Mouse (Mus musculus): ENCODE measurements around the gene Dnajb4.

The Dnajb4 gene

DNA sequence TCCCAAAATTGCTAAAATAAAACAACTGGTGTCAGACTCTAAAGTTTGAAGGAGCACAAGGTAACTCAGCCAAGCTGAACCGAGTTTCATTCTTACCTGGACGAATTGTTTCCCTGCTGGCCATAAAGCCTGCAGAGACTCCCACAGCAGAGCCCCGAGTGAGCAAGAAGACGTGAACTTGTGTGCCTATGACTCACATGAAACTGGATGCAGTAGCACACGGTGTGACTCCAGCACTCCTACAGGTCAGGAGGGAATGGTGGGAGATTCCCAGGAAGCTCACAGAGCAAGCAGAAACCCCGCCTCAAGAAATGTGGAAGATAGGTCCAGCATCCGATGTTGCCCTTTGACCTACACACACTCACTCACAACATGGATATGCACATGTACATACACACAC, 38.2 kb downstream of the Dnajb4 start:
- CTCF ChIA-PET: no interaction called here

DNA sequence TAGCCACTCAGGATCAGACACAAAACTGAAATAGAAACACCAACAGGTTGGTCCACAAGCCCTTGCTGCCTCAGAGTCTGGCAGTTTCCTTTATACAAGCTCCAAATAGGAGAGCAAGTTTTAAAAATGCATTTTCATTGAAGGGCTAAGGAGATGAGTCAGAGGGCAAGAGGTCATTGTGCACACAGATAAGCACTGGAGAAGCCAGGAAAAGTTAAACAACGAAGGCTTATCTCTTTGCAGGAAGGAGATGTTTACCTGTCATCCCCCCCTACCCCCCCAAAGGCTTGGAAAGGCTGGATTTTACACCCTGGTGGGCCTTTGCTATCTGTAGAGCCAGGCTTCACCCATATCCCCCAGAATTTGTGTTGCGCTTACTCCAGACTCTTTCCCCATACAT, 38.9 kb downstream of the Dnajb4 start:
- CTCF ChIA-PET: no interaction called here

DNA sequence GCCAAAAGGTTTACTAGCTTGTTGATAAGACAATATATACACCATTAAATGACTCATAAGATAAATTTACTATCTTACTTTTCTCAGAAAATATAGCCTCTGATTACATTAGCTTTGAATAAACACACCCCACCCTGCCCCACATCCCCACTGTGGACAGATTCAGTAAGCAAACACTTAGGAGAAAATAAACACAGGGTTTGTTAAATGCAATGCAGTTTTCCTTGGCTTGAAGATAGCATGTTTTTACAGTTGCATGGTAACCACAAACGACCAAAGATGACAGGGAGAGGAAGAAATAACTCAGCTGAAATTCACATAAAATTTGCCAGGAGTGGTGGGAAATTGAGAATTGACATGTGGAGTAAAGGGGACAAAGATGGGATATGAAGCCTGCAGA, 39.7 kb downstream of the Dnajb4 start:
- CTCF ChIA-PET: no interaction called here

DNA sequence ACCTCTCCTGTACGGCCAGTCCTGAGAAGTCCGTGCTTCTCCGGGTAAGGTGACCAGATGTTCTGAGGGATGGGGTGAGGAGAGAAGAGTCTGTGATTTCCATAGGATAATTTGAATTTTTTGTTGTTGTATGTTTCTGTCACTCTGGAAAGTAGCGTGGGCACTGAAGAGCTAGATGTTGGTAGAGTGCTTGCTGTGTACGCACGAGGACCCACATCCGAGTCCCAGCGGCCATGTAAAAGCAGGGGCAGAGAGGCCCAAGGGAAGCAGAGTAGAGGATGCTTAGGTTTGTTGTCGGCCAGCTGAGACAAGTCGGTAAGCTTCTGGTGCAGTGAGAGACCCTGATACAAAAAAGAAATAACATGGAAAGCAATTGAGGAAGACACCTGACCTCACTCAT, 42.1 kb downstream of the Dnajb4 start:
- CTCF ChIA-PET: no interaction called here

DNA sequence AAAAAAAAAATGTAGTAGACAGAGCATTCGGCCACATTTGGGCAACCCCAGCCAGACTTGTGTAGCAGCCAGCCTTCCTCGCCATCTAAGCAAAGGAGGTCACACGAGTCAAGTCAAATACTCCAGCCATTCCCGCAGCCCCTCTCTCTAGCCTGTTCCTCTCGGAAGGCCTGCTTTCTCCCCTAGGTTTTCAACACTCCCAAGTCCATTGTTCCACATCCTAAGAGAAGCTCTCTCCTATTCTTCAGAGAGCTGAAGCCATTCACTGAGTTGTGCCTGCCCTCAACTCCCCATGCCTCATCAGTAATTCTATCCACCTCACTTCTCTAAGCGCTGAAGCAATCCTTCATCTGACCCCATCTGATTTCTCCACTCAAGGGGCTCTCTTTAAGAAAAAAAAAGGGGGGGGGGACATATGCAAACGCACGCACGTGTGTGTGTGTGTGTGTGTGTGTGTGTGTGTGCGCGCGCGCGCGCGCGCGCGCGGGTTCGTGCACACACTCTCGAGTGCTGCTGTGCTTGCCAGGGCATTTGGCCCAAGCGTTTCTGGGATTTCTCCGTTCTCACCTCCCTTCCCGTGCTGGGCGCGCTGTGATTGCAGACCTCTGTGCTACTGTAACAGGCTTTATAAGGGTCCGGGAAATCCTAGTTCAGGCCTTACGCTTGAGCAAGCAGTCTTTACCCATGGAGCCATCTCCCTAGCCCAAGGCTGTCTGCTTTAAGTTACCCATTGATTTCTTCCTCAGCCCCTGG, 43.2 kb downstream of the Dnajb4 start:
- CTCF ChIA-PET: no interaction called here

DNA sequence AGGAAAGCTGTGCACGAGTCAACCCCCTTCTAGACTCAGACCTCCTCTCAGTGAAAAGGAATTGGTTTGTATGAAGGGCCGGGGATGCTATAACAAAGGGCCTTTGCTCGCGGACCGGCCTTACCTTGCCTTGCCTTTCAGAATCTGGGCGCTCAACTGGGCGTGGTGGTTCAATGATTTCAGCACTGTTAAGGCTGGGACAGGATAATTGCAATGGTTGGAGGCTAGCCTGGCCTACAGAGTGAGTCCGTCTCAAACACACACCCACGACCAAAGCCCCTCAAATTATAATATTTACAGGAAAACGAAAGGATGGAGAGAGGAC, 44.0 kb downstream of the Dnajb4 start, which contains the start of gene Gipc2:
Gipc2 (minus strand) TSS at position 132 of the 325 bp plus-strand sequence.
- CTCF ChIA-PET: no interaction called here

DNA sequence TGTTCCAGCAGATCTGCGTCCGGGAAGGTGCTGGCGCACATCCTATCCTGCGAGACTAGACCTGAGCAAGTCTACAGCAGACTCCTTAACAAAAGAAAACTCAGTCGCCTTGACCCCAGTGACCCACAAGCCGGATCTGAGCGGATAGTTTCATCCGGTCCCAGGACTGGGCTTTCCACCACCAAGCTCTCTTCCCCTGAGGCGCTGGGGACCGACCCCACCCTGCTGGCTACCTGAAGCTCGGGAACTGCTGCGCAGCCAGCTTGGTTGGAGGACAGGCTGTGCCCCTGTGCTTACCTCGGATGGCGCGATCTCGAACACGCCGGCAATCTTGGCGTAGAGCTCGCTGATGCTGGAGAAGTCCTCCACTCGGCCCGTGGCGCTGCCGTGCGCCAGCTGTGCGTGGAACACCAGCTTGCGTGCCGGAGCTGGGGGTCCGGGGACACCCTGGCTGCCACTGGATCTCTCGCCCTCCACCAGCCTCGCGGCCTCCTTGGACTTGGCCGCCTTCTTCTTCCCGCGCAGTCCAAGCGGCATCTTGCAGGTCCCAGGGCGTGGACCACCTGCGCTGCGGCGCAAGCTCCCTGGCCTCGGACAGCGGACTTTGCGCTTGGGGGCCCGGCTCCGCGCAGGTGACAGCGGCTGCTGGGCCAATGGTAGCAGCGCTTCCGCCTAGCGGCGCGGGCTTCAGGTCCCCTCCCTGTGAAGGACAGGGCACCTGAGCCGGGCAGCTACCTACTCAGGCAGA, 44.6 kb downstream of the Dnajb4 start:
- CTCF ChIA-PET: no interaction called here

DNA sequence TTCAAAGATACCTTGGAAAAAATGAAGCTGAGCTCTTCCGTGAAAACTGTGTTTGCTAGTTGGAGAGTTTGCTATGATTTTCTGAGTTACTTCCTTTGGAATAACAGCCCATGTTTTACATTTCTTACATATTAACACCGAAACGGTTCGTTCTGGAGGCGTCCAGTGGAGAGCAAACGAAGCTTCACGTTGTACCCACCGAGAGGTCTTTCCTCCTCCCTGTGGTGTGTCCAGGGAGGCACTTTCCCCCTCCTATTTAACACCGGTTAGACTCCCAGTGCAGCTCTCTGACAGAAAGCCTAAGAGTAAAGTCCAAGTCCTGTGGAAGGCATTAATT, 45.1 kb downstream of the Dnajb4 start:
- CTCF ChIA-PET: no interaction called here

DNA sequence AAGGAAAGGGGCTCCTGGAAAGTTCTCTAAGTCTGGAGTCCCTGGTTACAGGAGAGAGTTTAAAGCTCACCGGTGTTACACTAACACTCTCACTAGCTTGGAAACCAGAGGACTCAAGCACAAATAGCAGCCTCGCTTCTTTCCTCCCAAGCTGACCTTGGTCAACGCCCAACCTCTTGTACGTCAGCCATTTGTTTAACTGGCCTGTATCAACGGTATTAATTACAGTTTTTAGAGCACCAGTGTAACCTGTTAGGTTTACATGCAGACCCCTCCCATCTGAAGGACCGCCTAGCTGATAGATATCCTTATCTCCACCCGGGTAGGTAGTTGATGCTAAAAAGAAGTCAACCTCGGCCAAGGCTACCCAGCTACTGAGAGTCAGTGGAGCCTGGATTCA, 46.8 kb downstream of the Dnajb4 start:
- CTCF ChIA-PET: no interaction called here

DNA sequence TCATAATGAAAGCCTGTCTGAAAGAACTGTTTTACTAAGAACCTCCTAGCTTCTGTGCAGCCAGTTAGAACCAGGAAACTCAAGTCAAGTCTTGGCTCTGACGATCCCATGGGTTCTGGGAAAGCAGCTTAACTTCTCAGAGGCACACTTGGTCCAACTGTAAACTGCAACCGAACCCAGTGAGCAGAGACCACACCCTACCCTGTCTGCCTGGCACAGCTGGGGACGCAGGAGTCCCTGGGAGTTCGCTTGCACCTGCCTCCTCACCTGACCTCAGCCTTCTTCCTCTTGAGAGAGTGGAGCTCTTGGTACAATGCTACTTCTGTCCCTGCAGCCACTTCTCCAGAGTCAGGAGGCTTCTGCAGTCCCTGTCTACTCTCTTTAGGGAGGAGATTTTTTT, 49.5 kb downstream of the Dnajb4 start:
- CTCF ChIA-PET: no interaction called here

DNA sequence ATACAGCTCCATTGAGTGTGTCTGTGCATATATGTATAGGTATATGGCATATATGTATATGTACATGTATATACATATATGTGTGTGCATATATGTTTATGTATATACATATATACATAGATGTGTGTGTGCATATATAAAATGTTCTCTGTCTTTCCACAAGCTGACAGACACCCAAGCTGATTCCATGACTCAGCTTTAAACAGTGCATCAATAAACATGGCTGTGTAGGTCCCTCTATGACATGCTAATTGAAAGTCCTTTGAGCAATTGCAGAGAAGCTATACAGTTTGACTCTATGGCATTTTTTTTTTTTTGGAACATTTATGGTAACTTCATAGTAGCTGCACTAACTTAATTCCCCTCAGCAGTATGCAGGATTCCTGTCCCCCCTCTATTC, 50.8 kb downstream of the Dnajb4 start:
- CTCF ChIA-PET: no interaction called here

DNA sequence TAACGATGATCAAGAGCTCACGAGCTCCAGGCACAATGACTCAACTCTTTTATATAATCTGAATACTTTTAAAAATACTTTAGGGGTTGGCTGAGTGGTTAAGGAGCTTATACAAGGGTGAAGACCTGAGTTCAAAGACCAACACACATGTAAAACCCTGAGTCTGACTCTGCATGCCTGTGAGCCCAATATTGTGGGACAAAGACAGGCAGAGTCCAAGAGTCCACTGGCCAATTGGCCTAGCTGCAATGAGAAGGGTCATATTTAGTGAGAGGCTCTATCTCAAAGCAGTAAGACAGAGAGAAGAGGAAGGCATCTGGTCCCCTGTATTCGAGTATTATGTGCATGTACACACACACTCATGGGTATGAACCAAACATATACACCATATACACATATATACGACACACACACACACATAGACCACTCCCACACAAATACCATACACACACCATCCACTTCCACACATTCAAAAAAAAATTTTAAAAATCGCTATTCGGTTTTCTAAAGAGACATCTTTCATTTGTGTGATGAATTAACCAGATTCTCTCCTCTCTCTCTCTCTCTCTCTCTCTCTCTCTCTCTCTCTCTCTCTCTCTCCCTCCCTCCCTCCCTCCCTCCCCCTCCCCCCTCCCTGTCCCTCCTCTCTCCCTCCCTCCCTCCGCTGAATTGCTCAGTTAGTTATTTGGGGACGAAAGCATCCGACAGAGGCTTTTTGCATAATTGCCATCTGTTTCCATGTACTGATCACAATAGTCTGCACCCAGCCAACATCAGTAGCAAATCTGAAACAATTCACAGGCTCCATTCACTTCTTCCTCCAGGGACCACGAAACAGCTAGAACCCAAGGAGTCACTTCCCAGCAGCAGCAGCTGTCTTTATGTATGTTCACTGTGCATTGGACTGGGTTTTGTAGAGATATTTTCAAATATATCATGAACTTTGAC, 51.5 kb downstream of the Dnajb4 start:
- CTCF ChIA-PET: no interaction called here

DNA sequence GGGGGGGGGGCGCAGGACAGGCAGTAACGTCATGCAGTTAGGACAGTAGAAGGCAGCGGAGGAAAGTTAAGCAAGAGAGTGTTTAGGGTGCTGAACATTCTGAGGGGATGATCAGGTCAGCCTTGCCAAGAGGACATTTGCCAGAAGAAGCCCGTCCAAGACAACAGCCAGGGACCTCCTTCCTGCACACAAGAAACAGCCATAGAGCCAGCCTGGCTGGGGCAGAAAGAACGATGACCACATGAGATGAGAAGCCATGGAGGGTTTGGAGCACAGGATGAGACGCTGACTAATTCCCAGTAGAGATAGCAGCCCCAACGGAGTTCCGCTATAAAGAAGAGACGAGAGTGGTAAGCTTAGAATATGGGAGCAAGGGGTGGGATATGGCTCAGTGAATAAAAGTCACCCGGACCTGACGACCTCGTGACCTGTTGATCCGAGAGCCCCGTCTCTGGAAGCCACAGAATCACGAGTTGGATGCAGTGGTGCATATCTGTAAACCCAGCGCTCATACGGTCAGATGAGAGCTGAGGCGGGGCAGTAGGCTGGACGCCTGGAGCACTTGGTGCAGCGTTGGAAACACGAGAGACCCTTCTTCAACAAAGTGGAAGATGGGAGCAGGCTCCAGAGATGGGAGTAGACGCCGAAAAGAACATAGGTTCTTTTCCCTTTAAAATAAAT, 53.1 kb downstream of the Dnajb4 start:
- CTCF ChIA-PET: no interaction called here

DNA sequence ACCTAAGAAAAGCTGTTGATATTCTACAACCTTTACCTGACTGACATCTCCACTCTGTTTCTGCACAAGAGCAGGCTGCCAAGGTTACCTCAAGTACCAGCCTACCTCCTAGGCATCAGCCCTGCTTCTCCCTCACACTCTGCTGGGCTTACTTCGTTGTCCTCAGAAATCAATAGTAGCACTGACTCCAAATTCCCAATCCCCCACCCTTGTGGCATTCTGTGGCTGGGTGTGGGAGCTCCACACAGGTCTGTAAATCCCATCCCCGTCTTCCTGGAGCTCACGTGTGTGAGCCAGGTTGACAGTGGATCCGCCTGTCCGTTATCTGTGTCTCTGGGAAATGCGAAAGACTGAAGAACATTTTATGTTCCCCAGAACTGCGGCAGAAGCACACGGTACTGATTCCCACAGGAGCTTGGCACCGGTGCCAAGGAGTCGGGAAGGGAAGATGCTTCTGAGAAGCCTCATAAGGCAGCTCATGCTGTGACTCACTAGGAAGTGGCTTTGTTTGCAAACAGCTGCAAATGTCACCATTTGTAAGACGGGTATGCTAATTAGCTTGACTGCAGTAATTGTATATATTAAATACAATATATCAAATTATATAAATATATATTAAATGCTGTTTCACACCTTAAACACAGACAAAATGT, 54.7 kb downstream of the Dnajb4 start:
- CTCF ChIA-PET: no interaction called here

DNA sequence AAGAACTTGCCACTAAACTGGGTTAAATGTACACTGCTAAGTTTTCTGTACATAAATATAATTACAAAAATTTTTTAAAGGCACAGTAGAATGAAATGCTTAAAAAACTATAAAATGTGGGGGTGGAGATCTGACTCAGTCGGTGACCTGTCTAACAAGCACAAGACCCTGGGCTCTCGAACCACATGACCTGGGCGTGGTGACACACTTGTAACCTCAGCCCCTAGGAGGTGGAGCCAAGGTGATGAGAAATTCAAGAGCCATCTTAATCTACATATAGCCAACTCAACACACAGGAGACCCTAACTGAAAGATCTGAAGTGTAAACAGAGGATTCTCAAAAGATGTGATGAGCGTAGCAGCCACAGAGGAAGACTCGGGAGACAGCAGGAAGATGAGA, 56.0 kb downstream of the Dnajb4 start:
- CTCF ChIA-PET: no interaction called here

DNA sequence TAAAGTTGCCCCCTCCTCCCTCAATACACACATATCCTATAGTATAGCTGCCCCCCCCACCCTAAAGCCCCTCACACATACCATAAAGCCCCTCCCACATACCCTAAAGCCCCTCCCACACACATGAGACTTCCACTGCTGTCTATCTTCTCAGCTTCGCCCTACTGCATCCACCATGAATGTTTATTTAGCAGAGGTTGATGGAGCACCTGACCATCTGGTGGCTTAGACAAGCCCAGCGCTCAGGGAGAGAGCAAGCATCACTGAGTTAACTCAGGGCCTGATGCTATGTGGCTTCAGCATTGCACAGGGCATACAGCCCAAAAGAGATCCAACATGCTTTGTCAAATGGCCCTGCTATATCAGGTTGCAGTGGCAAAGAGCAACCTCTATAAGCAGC, 57.0 kb downstream of the Dnajb4 start:
- CTCF ChIA-PET: no interaction called here

DNA sequence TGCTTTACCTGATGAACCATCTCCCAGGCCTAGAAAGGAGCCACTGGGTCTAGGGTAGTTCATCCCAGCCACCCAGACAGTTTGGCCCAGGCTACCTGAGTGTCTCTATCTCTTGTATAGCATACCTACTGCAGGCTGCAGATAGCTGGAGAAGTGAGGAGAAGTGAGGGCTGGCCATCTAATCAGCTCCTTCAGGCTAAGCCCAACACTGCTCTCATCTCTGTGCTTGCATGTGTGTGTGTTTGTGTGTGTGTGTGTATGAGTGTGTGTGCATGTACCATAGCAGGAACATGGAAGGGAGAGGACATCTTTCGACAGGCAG, 57.7 kb downstream of the Dnajb4 start:
- CTCF ChIA-PET: no interaction called here

DNA sequence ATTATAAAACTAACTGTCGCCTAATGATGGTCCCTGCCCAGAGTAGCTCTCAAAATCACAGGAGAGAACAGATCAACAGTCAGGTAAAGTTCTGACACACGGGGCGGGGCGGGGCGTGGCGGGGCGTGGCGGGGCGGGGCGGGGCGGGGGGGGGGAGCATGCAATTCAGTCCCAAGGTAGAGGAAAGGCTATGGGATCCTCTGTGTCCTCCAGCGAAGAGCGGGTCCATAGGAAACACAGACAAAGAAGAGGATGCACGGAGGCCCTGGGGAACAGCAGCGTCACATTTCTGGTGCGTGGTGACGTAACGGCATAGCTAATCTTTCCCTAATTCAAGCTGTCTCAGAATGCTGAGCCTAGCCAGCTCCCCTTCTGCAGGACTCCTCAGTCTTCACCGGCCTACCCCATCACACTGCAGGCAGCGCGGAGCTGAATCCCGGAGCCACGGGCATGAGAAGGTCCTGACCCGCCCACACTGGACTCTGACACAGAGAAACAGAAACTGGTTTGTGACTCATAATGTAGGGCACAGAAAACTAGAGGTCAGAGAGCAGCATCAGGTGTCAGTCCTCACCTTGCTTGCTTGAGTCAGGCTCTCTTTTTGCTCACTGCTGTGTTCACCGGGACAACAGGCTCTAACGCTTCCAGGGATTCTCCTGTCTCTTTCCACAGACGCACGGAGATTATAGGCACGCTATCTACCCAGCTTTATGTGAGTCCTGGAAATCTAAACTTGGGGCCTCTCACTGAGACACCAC, 58.2 kb downstream of the Dnajb4 start:
- CTCF ChIA-PET: no interaction called here

DNA sequence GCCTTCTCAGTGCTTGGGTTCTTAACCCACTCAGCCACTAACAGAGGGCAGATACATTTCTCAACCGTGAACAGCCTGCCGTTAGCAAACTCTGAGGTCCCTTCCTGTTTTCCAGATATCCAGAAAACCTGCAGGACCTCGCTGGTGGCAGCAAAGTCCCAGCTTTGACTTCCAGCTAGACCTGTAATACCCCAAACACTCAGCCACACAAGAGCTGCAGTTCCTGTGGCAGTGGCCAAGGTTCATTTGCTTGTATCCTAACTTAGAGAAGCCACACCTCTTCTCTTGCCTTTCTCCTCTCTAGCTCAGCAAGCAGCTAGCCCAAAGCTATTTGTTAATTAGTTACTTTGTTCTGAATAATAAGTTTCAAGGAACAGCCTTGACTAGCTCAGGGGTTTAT, 60.2 kb downstream of the Dnajb4 start:
- CTCF ChIA-PET: no interaction called here

DNA sequence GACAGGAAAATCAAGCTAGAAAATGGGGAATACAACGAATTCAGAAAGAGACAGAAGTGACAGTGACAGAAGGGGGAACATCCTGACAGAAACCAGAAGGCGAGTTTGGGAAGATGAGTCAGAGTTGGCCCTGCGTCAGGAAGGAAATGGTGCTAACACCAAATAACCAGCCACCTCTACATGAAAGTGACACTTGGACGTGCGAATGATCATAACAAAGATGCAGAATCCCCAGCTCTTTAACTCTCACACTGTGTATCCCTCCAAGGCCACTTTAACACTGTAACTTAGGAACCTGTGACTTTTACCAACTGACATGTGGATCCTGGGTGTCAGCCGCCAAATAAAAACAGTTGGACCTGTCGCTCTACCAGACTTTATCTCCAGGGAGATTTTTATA, 60.7 kb downstream of the Dnajb4 start:
- CTCF ChIA-PET: no interaction called here

DNA sequence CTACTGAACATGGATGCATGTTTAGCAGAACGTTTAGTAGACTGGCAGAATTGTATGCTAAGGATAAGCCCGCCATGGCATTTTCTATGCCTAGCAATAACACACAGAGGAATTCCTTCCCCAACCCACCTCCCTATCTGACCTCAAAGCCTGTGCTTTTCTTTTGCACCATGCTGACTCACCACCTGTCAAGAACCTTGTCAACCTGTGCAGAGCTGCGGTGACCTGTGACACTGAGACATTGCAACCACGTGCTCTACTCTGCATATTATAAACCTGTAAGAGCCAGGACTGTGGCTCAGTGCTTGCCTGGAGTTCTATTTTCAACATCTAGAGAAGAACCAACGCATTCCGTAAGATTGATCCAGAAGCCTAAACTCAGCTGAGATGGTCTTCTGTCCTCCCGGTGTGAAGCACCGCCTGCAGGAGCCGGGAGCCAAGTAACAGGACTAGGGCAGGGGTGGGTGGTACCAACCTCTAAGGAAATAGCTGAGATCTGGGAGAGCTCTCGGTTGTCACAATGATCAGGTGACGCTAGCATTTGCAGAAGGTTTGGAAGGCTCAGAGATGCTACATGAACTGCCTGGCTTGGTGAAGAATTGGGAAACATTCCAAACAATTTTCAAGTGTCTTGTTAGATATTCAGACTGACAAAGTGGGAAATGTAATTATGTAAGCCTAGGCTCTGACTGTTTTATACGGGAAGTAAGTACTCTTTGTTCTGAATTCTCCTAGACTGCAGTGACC, 62.8 kb downstream of the Dnajb4 start:
- CTCF ChIA-PET: no interaction called here
